Mouse (Mus musculus): Measurements from ENCODE around the gene Fas. TPM values are rescaled to one million over a fixed set of nuclear protein-coding genes. Genes with fewer than 3 reads are reported as not detected.

Gene Fas
- total and polyA plus RNA-seq, 2 experiments from 2014 or later = 1.1 to 5.6 TPM

DNA sequence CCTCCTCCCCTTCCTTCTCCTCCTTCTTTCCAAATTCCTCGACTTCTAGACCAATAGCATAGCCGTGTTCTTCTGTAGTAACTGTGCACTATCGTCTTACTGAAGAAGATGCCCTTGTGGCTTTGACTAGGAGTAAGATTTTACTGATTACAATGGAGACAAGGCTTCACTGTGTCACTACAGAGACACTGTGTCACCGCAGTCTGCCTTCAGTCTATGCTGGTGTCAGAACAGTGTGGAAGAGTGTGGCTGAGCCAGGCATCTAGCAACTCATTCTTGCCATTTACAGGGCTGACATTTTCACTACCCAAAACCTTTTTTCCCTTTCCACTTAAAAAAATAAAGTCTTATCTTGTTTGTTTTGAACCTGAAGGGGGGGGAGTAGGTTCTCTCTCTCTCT, 8.8 kb downstream of the Fas start:
- Histone ChIP-seq H3K4me3 (ENCODE audit: low read depth, low read length) (no peak overlapping the region), H3K4me2 (ENCODE audit: low read depth, low read length) (no peak overlapping the region), H3K9me3 (replicated peaks; ENCODE audit: control insufficient read depth, low read length) (no peaks in the 10 kb centered on the region), H3K4me1 (ENCODE audit: control insufficient read depth, insufficient read depth) (no peaks in the 10 kb centered on the region), H3K9ac (replicated peaks; ENCODE audit: low read depth, low read length) (no peak overlapping the region), H3K27me3 (ENCODE audit: control insufficient read depth, insufficient read depth, low read length) (no peaks in the 10 kb centered on the region), H3K27ac (ENCODE audit: low read depth) (no peak overlapping the region), H3K36me3 (replicated peaks; ENCODE audit: control insufficient read depth, insufficient read depth, low read length) (no peaks in the 10 kb centered on the region)
- WGBS = 54% methylated on average over 4 of the region's 4 CpGs
- ATAC-seq (ENCODE audit: insufficient read depth, low read depth) (no peak), DNase-seq (ENCODE audit: low spot score) (no peak)
- no peak for TF ChIP-seq EP300 (IDR thresholded peaks at IDR 0.05; ENCODE audit: low read depth)
- TF ChIP-seq CTCF (IDR thresholded peaks at IDR 0.05; ENCODE audit: low read depth) = no peak

DNA sequence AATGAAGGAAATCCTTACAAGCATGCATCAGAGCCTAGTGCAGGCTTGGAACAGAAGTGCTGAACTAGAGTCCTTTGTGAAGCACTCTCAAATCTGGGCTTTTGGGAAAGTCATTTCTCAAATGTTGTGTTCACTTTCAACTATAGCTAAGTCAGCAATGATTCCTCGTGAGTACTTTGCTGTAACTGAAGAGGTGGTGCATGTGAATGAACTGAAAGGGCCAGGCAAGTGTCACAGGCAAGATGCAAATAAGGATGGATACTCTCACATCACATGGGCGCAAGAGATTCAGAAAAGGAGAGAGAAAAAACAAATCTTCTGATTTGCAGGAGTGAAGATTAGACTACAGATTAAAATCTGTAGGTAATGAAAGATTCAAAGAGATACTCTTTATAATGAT, 10.0 kb downstream of the Fas start:
- ATAC-seq (ENCODE audit: insufficient read depth, low read depth) (no peak), DNase-seq (ENCODE audit: low spot score) (no peak)
- Histone ChIP-seq H3K9ac (replicated peaks; ENCODE audit: low read depth, low read length) (no peak overlapping the region), H3K27me3 (ENCODE audit: control insufficient read depth, insufficient read depth, low read length) (no peaks in the 10 kb centered on the region), H3K36me3 (replicated peaks; ENCODE audit: control insufficient read depth, insufficient read depth, low read length) (no peaks in the 10 kb centered on the region), H3K4me1 (ENCODE audit: control insufficient read depth, insufficient read depth) (no peaks in the 10 kb centered on the region), H3K9me3 (replicated peaks; ENCODE audit: control insufficient read depth, low read length) (no peaks in the 10 kb centered on the region), H3K4me3 (ENCODE audit: low read depth, low read length) (no peak overlapping the region), H3K4me2 (ENCODE audit: low read depth, low read length) (no peak overlapping the region), H3K27ac (ENCODE audit: low read depth) (no peak overlapping the region)
- WGBS = 70% methylated on average over 2 of the region's 2 CpGs
- TF ChIP-seq EP300 (IDR thresholded peaks at IDR 0.05; ENCODE audit: low read depth) (no peak), CTCF (IDR thresholded peaks at IDR 0.05; ENCODE audit: low read depth) (no peak)

DNA sequence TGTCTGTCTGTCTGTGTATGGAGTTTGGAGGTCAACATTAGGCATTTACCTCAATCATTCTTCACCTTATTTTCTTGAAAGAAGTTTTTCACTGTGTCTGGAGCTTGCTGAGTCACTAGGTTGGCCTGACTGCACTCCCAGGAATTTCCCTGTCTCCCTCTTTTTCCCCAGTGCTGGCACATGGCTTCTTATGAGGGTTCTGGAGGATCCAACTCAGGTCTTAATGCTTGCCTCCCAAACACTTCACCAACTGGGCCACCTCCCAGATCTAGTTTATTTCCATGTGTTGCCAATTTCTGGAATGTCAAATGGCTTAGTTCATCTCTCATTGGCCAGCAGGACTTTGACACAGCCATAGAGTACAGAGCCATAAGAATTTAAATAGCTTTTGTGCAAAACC, 14.5 kb downstream of the Fas start:
- DNase-seq (ENCODE audit: low spot score) (no peak), ATAC-seq (ENCODE audit: insufficient read depth, low read depth) (no peak)
- H3K9ac ChIP-seq (replicated peaks; ENCODE audit: low read depth, low read length) = no peak overlapping the region
- no peaks in the 10 kb centered on the region for H3K36me3 ChIP-seq (replicated peaks; ENCODE audit: control insufficient read depth, insufficient read depth, low read length)
- no peak overlapping the region for H3K27ac ChIP-seq (ENCODE audit: low read depth)
- no peak overlapping the region for H3K4me3 ChIP-seq (ENCODE audit: low read depth, low read length)
- no peaks in the 10 kb centered on the region for H3K27me3 ChIP-seq (ENCODE audit: control insufficient read depth, insufficient read depth, low read length)
- H3K4me2 ChIP-seq (ENCODE audit: low read depth, low read length) = no peak overlapping the region
- no peak for TF ChIP-seq EP300 (IDR thresholded peaks at IDR 0.05; ENCODE audit: low read depth)
- no peak for TF ChIP-seq CTCF (IDR thresholded peaks at IDR 0.05; ENCODE audit: low read depth)
- no peaks in the 10 kb centered on the region for H3K9me3 ChIP-seq (replicated peaks; ENCODE audit: control insufficient read depth, low read length)
- no peaks in the 10 kb centered on the region for H3K4me1 ChIP-seq (ENCODE audit: control insufficient read depth, insufficient read depth)

GRCm38 (mm10) chr19:34306794-34307193, 16.3 kb downstream of the Fas start:
- H3K27ac ChIP-seq (ENCODE audit: low read depth) = no peak overlapping the region
- H3K4me2 ChIP-seq (ENCODE audit: low read depth, low read length) = no peak overlapping the region
- 69% methylated on average over 6 of the region's 6 CpGs for WGBS
- no peaks in the 10 kb centered on the region for H3K36me3 ChIP-seq (replicated peaks; ENCODE audit: control insufficient read depth, insufficient read depth, low read length)
- TF ChIP-seq EP300 (IDR thresholded peaks at IDR 0.05; ENCODE audit: low read depth) (no peak), CTCF (IDR thresholded peaks at IDR 0.05; ENCODE audit: low read depth) (no peak)
- H3K4me3 ChIP-seq (ENCODE audit: low read depth, low read length) = no peak overlapping the region
- ATAC-seq (ENCODE audit: insufficient read depth, low read depth) = no peak
- H3K9ac ChIP-seq (replicated peaks; ENCODE audit: low read depth, low read length) = no peak overlapping the region
- H3K9me3 ChIP-seq (replicated peaks; ENCODE audit: control insufficient read depth, low read length) = no peaks in the 10 kb centered on the region
- no peaks in the 10 kb centered on the region for H3K27me3 ChIP-seq (ENCODE audit: control insufficient read depth, insufficient read depth, low read length)
- no peaks in the 10 kb centered on the region for H3K4me1 ChIP-seq (ENCODE audit: control insufficient read depth, insufficient read depth)
- DNase-seq (ENCODE audit: low spot score) = no peak

DNA sequence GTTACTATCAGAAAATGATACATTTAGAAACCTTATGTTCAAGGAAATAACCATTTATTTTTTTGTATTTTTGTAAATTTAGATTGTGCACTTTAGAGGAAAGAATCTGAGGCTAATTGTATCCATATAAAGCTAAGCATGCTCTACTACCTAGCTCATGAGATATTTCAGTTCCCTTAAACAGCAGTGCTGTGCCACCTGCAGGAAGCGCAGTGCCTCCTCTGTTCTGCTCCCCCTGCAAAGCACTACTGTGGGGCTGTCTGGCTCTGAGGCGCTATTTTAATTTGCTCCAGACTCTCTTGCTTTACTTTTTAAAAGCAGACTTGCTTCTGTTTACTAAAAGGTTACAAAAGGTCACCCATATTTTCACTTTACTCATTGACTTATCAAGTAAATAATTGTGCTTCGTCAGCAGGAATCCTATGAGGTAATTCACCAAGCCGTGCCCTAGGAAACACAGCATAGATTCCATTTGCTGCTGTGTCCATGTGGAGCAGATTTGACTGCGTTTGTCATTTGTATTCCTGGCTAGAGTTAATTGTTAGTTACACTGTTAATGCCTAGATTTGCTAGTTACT, 21.8 kb downstream of the Fas start:
- WGBS = 64% methylated on average over 5 of the region's 5 CpGs
- Histone ChIP-seq H3K9ac (replicated peaks; ENCODE audit: low read depth, low read length) (no peak overlapping the region), H3K4me2 (ENCODE audit: low read depth, low read length) (no peak overlapping the region), H3K27ac (ENCODE audit: low read depth) (no peak overlapping the region), H3K4me1 (ENCODE audit: control insufficient read depth, insufficient read depth) (no peaks in the 10 kb centered on the region), H3K27me3 (ENCODE audit: control insufficient read depth, insufficient read depth, low read length) (no peaks in the 10 kb centered on the region), H3K36me3 (replicated peaks; ENCODE audit: control insufficient read depth, insufficient read depth, low read length) (no peaks in the 10 kb centered on the region), H3K4me3 (ENCODE audit: low read depth, low read length) (no peak overlapping the region), H3K9me3 (replicated peaks; ENCODE audit: control insufficient read depth, low read length) (no peaks in the 10 kb centered on the region)
- no peak for TF ChIP-seq CTCF (IDR thresholded peaks at IDR 0.05; ENCODE audit: low read depth)
- TF ChIP-seq EP300 (IDR thresholded peaks at IDR 0.05; ENCODE audit: low read depth) = no peak
- no peak for ATAC-seq (ENCODE audit: insufficient read depth, low read depth)
- DNase-seq (ENCODE audit: low spot score) = no peak

DNA sequence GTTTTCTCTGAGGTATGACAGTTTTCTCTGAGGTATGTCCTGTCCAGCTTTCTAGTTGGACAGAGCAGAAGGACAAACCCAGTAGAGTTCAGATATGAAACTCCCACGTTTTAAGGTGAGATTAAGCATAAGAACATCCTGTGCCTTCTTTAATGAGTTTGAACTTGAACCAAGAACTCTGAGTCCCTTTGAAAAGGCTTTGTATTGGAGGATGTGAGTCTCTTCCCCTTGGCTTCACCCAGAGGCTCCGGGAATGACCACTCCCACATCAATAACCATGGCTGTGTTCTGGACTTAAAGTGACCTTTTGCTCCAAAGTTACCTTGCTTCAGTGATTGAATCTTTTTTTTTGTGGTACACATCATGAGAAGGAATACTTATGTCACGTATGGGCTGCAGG, 37.6 kb downstream of the Fas start:
- no peak for DNase-seq (ENCODE audit: low spot score)
- WGBS = 40% methylated on average over 3 of the region's 3 CpGs
- no peak overlapping the region for H3K27ac ChIP-seq (ENCODE audit: low read depth)

More for the DNA sequence above, 37.6 kb downstream of the Fas start:
- Histone ChIP-seq H3K4me2 (ENCODE audit: low read depth, low read length) (no peak overlapping the region), H3K4me3 (ENCODE audit: low read depth, low read length) (no peak overlapping the region), H3K9ac (replicated peaks; ENCODE audit: low read depth, low read length) (no peak overlapping the region), H3K4me1 (ENCODE audit: control insufficient read depth, insufficient read depth) (no peaks in the 10 kb centered on the region), H3K27me3 (ENCODE audit: control insufficient read depth, insufficient read depth, low read length) (no peaks in the 10 kb centered on the region), H3K36me3 (replicated peaks; ENCODE audit: control insufficient read depth, insufficient read depth, low read length) (no peaks in the 10 kb centered on the region), H3K9me3 (replicated peaks; ENCODE audit: control insufficient read depth, low read length) (no peaks in the 10 kb centered on the region)
- no peak for TF ChIP-seq CTCF (IDR thresholded peaks at IDR 0.05; ENCODE audit: low read depth)
- peak; percentile 79; the same call in 1 of the 2 replicates for TF ChIP-seq EP300 (IDR thresholded peaks at IDR 0.05; ENCODE audit: low read depth)
- no peak for ATAC-seq (ENCODE audit: insufficient read depth, low read depth)

Measured in heart, postnatal 0 days (tissue).